Mouse (Mus musculus) MEL (cell line): ENCODE measurements at regions not wholly inside any gene's neighbourhood (a gene's known extent, or its start where the extent isn't known, plus 50 kb on each side); places are given as distances from the start of the nearest gene placed in this dataset.

Experiments
- DNase-seq: peaks from one replicate; pipeline ENCODE4 v3.0.0; 2011; ENCODE audit warnings: low read depth, low spot score
- H3K27ac ChIP-seq: 2 replicates; pipeline ENCODE4 v1.5.1; 2012; ENCODE audit warnings: low read depth, mild to moderate bottlenecking, control low read depth, low read length, moderate library complexity; ENCODE audit not compliant: control insufficient read depth
- H3K27me3 ChIP-seq, 2 experiments: fragments of 150-350 bp in 1 of 2; sonication (generic) in 1 of 2; 2 replicates each; pipeline ENCODE4 v1.6.1; 2012; ENCODE audit warnings: low read length in 2 of 2, mild to moderate bottlenecking in 2 of 2, improper control_type of control experiment in 1 of 2, moderate library complexity in 1 of 2; ENCODE audit not compliant: insufficient read depth in 2 of 2, control insufficient read depth in 1 of 2
- H3K36me3 ChIP-seq, 2 experiments: 2 replicates each; pipeline ENCODE4 v1.6.1; 2012 to 2014; ENCODE audit warnings: low read length in 2 of 2, improper control_type of control experiment in 1 of 2, inconsistent platforms in 1 of 2, mild to moderate bottlenecking in 1 of 2; ENCODE audit not compliant: insufficient read depth in 2 of 2, control insufficient read depth in 1 of 2
- H3K4me1 ChIP-seq, 2 experiments: fragments of 150-350 bp in 1 of 2; sonication (generic) in 1 of 2; 2 replicates each; pipeline ENCODE4 v1.6.1; 2012; ENCODE audit warnings: low read length in 2 of 2, improper control_type of control experiment in 1 of 2, mild to moderate bottlenecking in 1 of 2; ENCODE audit not compliant: insufficient read depth in 2 of 2, control insufficient read depth in 1 of 2
- H3K4me3 ChIP-seq, 2 experiments: fragments of 150-350 bp in 1 of 2; sonication (generic) in 1 of 2; 2 replicates each; pipeline ENCODE4 v1.5.1; 2012; ENCODE audit warnings: low read depth in 2 of 2, low read length in 2 of 2, mild to moderate bottlenecking in 2 of 2, moderate library complexity in 2 of 2, control low read depth in 1 of 2, improper control_type of control experiment in 1 of 2; ENCODE audit not compliant: control insufficient read depth in 1 of 2, insufficient read depth in 1 of 2
- H3K79me2 ChIP-seq: 2 replicates; pipeline ENCODE4 v1.6.1; 2012; ENCODE audit warnings: mild to moderate bottlenecking, low read length, moderate library complexity; ENCODE audit not compliant: control insufficient read depth, poor library complexity, insufficient read depth
- H3K9ac ChIP-seq: 2 replicates; pipeline ENCODE4 v1.6.1; 2012; ENCODE audit warnings: low read depth, mild to moderate bottlenecking, control low read depth, low read length, moderate library complexity; ENCODE audit not compliant: control insufficient read depth, poor library complexity, severe bottlenecking
- H3K9me3 ChIP-seq: fragments of 150-350 bp; sonication (generic); replicated peaks from 2 replicates; pipeline ENCODE4 v1.6.1; 2012; ENCODE audit warnings: mild to moderate bottlenecking, low read length, improper control_type of control experiment, moderate library complexity; ENCODE audit not compliant: insufficient read depth
- BHLHE40 ChIP-seq: IDR thresholded peaks from 2 replicates; pipeline ENCODE4 v1.6.1; 2012; ENCODE audit warnings: low read depth, mild to moderate bottlenecking, inconsistent platforms, low read length, improper control_type of control experiment, borderline replicate concordance
- CHD1 ChIP-seq: IDR thresholded peaks from 2 replicates; pipeline ENCODE4 v1.6.1; 2012; ENCODE audit warnings: low read depth, mild to moderate bottlenecking, inconsistent platforms, low read length, improper control_type of control experiment
- CTCF ChIP-seq, 3 experiments: IDR thresholded peaks in 2 of 3; conservative IDR thresholded peaks in 1 of 3; 2 replicates each; pipeline ENCODE4 v1.5.1; 2011 to 2012; ENCODE audit warnings: low read length in 3 of 3, low read depth in 2 of 3, mild to moderate bottlenecking in 2 of 3, improper control_type of control experiment in 1 of 3, inconsistent platforms in 1 of 3, mixed read lengths in 1 of 3, moderate library complexity in 1 of 3; ENCODE audit not compliant: control insufficient read depth in 1 of 3, insufficient read depth in 1 of 3, poor library complexity in 1 of 3, severe bottlenecking in 1 of 3
- E2F4 ChIP-seq: IDR thresholded peaks from 2 replicates; pipeline ENCODE4 v1.6.1; 2011; ENCODE audit warnings: low read depth, low read length, improper control_type of control experiment, borderline replicate concordance
- ELF1 ChIP-seq: IDR thresholded peaks from 2 replicates; pipeline ENCODE4 v1.6.1; 2014; ENCODE audit warnings: low read depth, mild to moderate bottlenecking, inconsistent platforms, low read length, improper control_type of control experiment, moderate library complexity
- EP300 ChIP-seq, 2 experiments: IDR thresholded peaks; 2 replicates each; pipeline ENCODE4 v1.6.1; 2011; ENCODE audit warnings: improper control_type of control experiment in 2 of 2, low read length in 2 of 2, low read depth in 1 of 2, mild to moderate bottlenecking in 1 of 2
- GATA1 ChIP-seq: IDR thresholded peaks from 2 replicates; pipeline ENCODE4 v1.6.1; 2011; ENCODE audit warnings: low read depth, low read length, improper control_type of control experiment
- HCFC1 ChIP-seq: IDR thresholded peaks from 2 replicates; pipeline ENCODE4 v1.6.1; 2012; ENCODE audit warnings: low read depth, mild to moderate bottlenecking, inconsistent platforms, low read length, improper control_type of control experiment, moderate library complexity
- KAT2A ChIP-seq: conservative IDR thresholded peaks from 2 replicates; pipeline ENCODE4 v1.6.1; 2012; ENCODE audit warnings: low read depth, low read length, improper control_type of control experiment, inconsistent platforms
- MAFK ChIP-seq: IDR thresholded peaks from 2 replicates; pipeline ENCODE4 v1.6.1; 2011; ENCODE audit warnings: low read depth, mild to moderate bottlenecking, low read length, improper control_type of control experiment, borderline replicate concordance
- MAZ ChIP-seq: IDR thresholded peaks from 2 replicates; pipeline ENCODE4 v1.6.1; 2012; ENCODE audit warnings: low read depth, mild to moderate bottlenecking, inconsistent platforms, low read length, improper control_type of control experiment
- MEF2A ChIP-seq: IDR thresholded peaks from 2 replicates; pipeline ENCODE4 v1.6.1; 2014; ENCODE audit warnings: low read depth, mild to moderate bottlenecking, inconsistent platforms, low read length, improper control_type of control experiment; ENCODE audit not compliant: poor library complexity, insufficient replicate concordance, severe bottlenecking; ENCODE audit errors: extremely low read depth
- MXI1 ChIP-seq: IDR thresholded peaks from 2 replicates; pipeline ENCODE4 v1.6.1; 2011; ENCODE audit warnings: mild to moderate bottlenecking, low read depth, low read length, improper control_type of control experiment
- MYB ChIP-seq: IDR thresholded peaks from 2 replicates; pipeline ENCODE4 v1.6.1; 2011; ENCODE audit warnings: mild to moderate bottlenecking, low read depth, low read length, improper control_type of control experiment
- RCOR1 ChIP-seq: IDR thresholded peaks from 2 replicates; pipeline ENCODE4 v1.6.1; 2012; ENCODE audit warnings: low read depth, mild to moderate bottlenecking, inconsistent platforms, low read length, improper control_type of control experiment
- SIN3A ChIP-seq: IDR thresholded peaks from 2 replicates; pipeline ENCODE4 v1.6.1; 2012; ENCODE audit warnings: low read length, improper control_type of control experiment, inconsistent platforms
- TAL1 ChIP-seq: IDR thresholded peaks from 2 replicates; pipeline ENCODE4 v1.6.1; 2012; ENCODE audit warnings: mild to moderate bottlenecking, inconsistent platforms, low read length, moderate library complexity, mixed read lengths
- TBP ChIP-seq: IDR thresholded peaks from 2 replicates; pipeline ENCODE4 v1.8.0; 2011; ENCODE audit warnings: low read depth, low read length, improper control_type of control experiment
- TCF12 ChIP-seq: IDR thresholded peaks from 2 replicates; pipeline ENCODE4 v1.6.1; 2014; ENCODE audit warnings: low read depth, mild to moderate bottlenecking, inconsistent platforms, low read length, improper control_type of control experiment, moderate library complexity
- UBTF ChIP-seq: IDR thresholded peaks from 2 replicates; pipeline ENCODE4 v1.6.1; 2012; ENCODE audit warnings: low read depth, mild to moderate bottlenecking, inconsistent platforms, low read length, improper control_type of control experiment, moderate library complexity, borderline replicate concordance; ENCODE audit not compliant: insufficient read depth
- USF2 ChIP-seq, 2 experiments: IDR thresholded peaks; 2 replicates each; pipeline ENCODE4 v1.6.1; 2011 to 2012; ENCODE audit warnings: improper control_type of control experiment in 2 of 2, low read length in 2 of 2, borderline replicate concordance in 1 of 2, inconsistent platforms in 1 of 2, low read depth in 1 of 2, mild to moderate bottlenecking in 1 of 2; ENCODE audit not compliant: insufficient read depth in 1 of 2
- ZC3H11A ChIP-seq: IDR thresholded peaks from 2 replicates; pipeline ENCODE4 v1.6.1; 2012; ENCODE audit warnings: low read depth, mild to moderate bottlenecking, inconsistent platforms, low read length, improper control_type of control experiment
- ZNF384 ChIP-seq: IDR thresholded peaks from 2 replicates; pipeline ENCODE4 v1.6.1; 2012; ENCODE audit warnings: low read depth, mild to moderate bottlenecking, inconsistent platforms, low read length, improper control_type of control experiment

- no peak overlapping the region for H3K27ac ChIP-seq
- TF ChIP-seq TAL1 (no peak), EP300 (IDR thresholded peaks at IDR 0.05; ENCODE audit: low read depth in 1 of 2, low read length in 2 of 2) (no peak), MEF2A (no peak), BHLHE40 (no peak), MAZ (no peak), MAFK (no peak), E2F4 (no peak), GATA1 (no peak), ELF1 (no peak), TCF12 (no peak), UBTF (no peak), CTCF (IDR thresholded peaks at IDR 0.05 in 2 of 3, conservative IDR thresholded peaks at IDR 0.05 in 1 of 3; ENCODE audit: control insufficient read depth in 1 of 3, insufficient read depth in 1 of 3, low read depth in 2 of 3, low read length in 3 of 3, poor library complexity in 1 of 3, severe bottlenecking in 1 of 3) (no peak), ZC3H11A (no peak), MXI1 (no peak)
- no peak overlapping the region for H3K9ac ChIP-seq
- H3K4me1 ChIP-seq, result no peaks in the 10 kb centered on the region
- no peaks in the 10 kb centered on the region for H3K79me2 ChIP-seq
- no peak overlapping the region for H3K4me3 ChIP-seq
- no peaks in the 10 kb centered on the region for H3K9me3 ChIP-seq
- no peak for DNase-seq
- no peaks in the 10 kb centered on the region for H3K36me3 ChIP-seq
- no peaks in the 10 kb centered on the region for H3K27me3 ChIP-seq
These were observed 357.4 kb upstream of the Pdzrn3 start for GRCm38 (mm10) chr6:101735107-101735506.

- H3K4me3 ChIP-seq, result no peak overlapping the region
- no peaks in the 10 kb centered on the region for H3K36me3 ChIP-seq
- no peaks in the 10 kb centered on the region for H3K27me3 ChIP-seq
- TF ChIP-seq ELF1, result no peak
- no peak for TF ChIP-seq CTCF (IDR thresholded peaks at IDR 0.05 in 2 of 3, conservative IDR thresholded peaks at IDR 0.05 in 1 of 3; ENCODE audit: control insufficient read depth in 1 of 3, insufficient read depth in 1 of 3, low read depth in 2 of 3, low read length in 3 of 3, poor library complexity in 1 of 3, severe bottlenecking in 1 of 3)
- no peak for TF ChIP-seq TAL1
- TF ChIP-seq SIN3A, result no peak
- TF ChIP-seq CHD1, result no peak
- no peak for TF ChIP-seq TCF12
- TF ChIP-seq ZNF384, result no peak
- TF ChIP-seq MYB, result no peak
- no peak for TF ChIP-seq HCFC1
- no peak for TF ChIP-seq RCOR1
- no peak for TF ChIP-seq MAZ
- no peak for TF ChIP-seq ZC3H11A
- no peak for TF ChIP-seq USF2 (IDR thresholded peaks at IDR 0.05; ENCODE audit: borderline replicate concordance in 1 of 2, insufficient read depth in 1 of 2, low read depth in 1 of 2, low read length in 2 of 2)
- TF ChIP-seq TBP, result no peak
- TF ChIP-seq KAT2A, result no peak
- DNase-seq, result no peak
- H3K27ac ChIP-seq, result no peak overlapping the region
- no peaks in the 10 kb centered on the region for H3K9me3 ChIP-seq
- H3K79me2 ChIP-seq, result no peaks in the 10 kb centered on the region
- H3K9ac ChIP-seq, result no peak overlapping the region
- no peaks in the 10 kb centered on the region for H3K4me1 ChIP-seq
These were observed 342.8 kb upstream of the Pdzrn3 start for GRCm38 (mm10) chr6:101720513-101720912.
